Mouse (Mus musculus): ENCODE results near the gene Dab2ip. TPM values are rescaled to one million over a fixed set of nuclear protein-coding genes. Genes with fewer than 3 reads are reported as not detected.

Gene Dab2ip
- polyA plus RNA-seq, 1 experiment from 2014 or later = 41.4 TPM

DNA sequence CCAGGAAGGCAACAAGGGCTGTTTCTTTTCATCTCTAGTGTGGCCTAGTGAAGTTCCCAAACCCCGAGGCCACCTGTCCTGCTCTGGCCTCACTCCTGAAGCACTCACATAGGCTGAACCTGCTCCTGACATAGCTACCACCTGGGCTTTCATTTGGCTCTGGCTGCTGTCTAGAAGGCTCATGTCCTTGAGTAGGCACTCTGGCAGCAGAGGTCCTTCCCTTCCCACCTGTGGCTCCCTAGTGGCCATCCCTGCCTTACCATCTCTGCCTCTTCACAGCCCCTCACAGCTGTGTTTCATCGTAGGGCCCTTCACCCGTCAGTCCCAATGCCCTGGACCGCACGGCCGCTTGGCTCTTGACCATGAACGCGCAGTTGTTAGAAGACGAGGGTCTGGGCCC, 162.9 kb downstream of the Dab2ip start:
- no peak for TF ChIP-seq CTCF (IDR thresholded peaks at IDR 0.05; ENCODE audit: low read depth)
- 84% methylated on average over 9 of the region's 9 CpGs for WGBS

DNA sequence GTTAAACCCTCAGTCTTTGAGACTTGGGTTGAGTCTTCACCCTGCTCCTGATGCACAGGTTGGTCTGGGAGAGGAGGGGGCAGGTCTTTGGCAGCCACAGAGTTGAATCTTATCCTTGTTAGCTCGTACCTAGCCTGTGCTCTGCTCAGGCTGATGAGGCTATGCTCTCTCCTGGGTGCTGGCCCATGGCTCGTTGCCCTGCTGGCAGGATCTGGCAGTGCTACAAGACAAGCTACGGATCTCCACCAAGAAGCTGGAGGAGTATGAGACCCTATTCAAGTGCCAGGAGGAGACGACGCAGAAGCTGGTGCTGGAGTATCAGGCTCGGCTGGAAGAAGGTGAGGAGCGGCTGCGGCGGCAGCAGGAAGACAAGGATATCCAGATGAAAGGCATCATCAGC, 164.8 kb downstream of the Dab2ip start:
- no peak for DNase-seq (ENCODE audit: low spot score)
- no peak for ATAC-seq (replicated peaks; ENCODE audit: low FRiP score, low read depth)
- 90% methylated on average over 9 of the region's 9 CpGs for WGBS
- no peak overlapping the region for H3K4me2 ChIP-seq (ENCODE audit: low read length)
- H3K4me3 ChIP-seq (replicated peaks; ENCODE audit: low read depth, low read length) = no peak overlapping the region
- peaks cover 81% of the 10 kb centered on the region for H3K36me3 ChIP-seq (ENCODE audit: insufficient read depth, low read length)
- H3K9ac ChIP-seq (ENCODE audit: low read depth, low read length) = no peak overlapping the region
- no peaks in the 10 kb centered on the region for H3K4me1 ChIP-seq (replicated peaks; ENCODE audit: insufficient read depth, low read length)
- H3K27me3 ChIP-seq (ENCODE audit: insufficient read depth, low read length) = no peaks in the 10 kb centered on the region
- no peak overlapping the region for H3K27ac ChIP-seq
- TF ChIP-seq CTCF (IDR thresholded peaks at IDR 0.05; ENCODE audit: low read depth) = no peak
- no peaks in the 10 kb centered on the region for H3K9me3 ChIP-seq (replicated peaks; ENCODE audit: low read length)

More for the DNA sequence above, 162.9 kb downstream of the Dab2ip start:
- H3K4me2 ChIP-seq (ENCODE audit: low read length) = no peak overlapping the region
- H3K27ac ChIP-seq = no peak overlapping the region
- H3K4me1 ChIP-seq (replicated peaks; ENCODE audit: insufficient read depth, low read length) = no peaks in the 10 kb centered on the region
- ATAC-seq (replicated peaks; ENCODE audit: low FRiP score, low read depth) = no peak
- no peaks in the 10 kb centered on the region for H3K9me3 ChIP-seq (replicated peaks; ENCODE audit: low read length)
- no peaks in the 10 kb centered on the region for H3K27me3 ChIP-seq (ENCODE audit: insufficient read depth, low read length)
- H3K9ac ChIP-seq (ENCODE audit: low read depth, low read length) = no peak overlapping the region
- H3K4me3 ChIP-seq (replicated peaks; ENCODE audit: low read depth, low read length) = no peak overlapping the region
- no peak for DNase-seq (ENCODE audit: low spot score)
- peaks cover 82% of the 10 kb centered on the region for H3K36me3 ChIP-seq (ENCODE audit: insufficient read depth, low read length)

DNA sequence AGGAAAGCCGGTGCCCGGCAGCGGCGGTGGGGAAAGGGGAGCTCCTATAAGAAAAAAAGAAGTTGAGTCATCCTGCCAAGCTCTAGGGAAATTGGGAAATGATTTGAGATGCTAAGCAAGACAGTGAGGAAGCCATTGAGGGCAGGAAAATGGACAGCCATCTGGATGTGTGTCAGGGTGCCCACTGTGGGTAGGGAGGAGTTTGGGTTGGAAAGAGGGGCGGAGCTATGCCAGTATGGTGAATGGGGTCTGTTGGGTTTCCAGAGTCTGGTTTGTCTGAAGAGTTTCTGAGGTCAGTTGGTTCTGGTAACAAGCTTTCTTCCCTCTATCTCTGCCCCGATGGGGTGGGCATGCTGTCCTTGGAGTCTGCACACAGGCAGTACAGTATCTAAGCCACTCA, 165.2 kb downstream of the Dab2ip start:
- no peak overlapping the region for H3K4me2 ChIP-seq (ENCODE audit: low read length)
- peaks cover 82% of the 10 kb centered on the region for H3K36me3 ChIP-seq (ENCODE audit: insufficient read depth, low read length)
- no peak overlapping the region for H3K4me3 ChIP-seq (replicated peaks; ENCODE audit: low read depth, low read length)
- 98% methylated on average over 6 of the region's 6 CpGs for WGBS
- H3K27ac ChIP-seq = no peak overlapping the region
- H3K9ac ChIP-seq (ENCODE audit: low read depth, low read length) = no peak overlapping the region
- peaks cover 3% of the 10 kb centered on the region; the same call in 1 of the 2 replicates for H3K4me1 ChIP-seq (replicated peaks; ENCODE audit: insufficient read depth, low read length)
- DNase-seq (ENCODE audit: low spot score) (no peak), ATAC-seq (replicated peaks; ENCODE audit: low FRiP score, low read depth) (no peak)
- TF ChIP-seq CTCF (IDR thresholded peaks at IDR 0.05; ENCODE audit: low read depth) = no peak
- no peaks in the 10 kb centered on the region for H3K9me3 ChIP-seq (replicated peaks; ENCODE audit: low read length)
- no peaks in the 10 kb centered on the region for H3K27me3 ChIP-seq (ENCODE audit: insufficient read depth, low read length)

DNA sequence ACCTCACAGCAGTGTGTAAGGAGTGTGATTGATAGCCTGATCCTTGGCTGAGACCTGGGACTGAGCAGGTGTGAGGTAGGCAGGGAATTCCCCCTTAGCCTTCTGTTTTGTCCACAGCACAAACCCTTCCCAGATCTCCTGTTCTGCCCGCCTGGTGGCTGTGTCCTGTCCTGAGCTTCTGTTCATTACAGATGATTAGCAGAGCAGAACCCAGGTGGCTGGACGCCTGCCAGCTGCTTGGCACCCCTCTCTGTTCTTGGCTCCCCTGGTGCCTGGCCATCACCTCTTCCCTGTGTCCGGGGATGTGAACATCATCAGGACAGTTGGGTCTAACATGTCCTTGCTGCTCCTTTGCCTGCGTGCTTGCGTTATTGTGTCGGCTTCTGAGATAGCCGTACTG, 165.6 kb downstream of the Dab2ip start:
- Histone ChIP-seq H3K4me3 (replicated peaks; ENCODE audit: low read depth, low read length) (no peak overlapping the region), H3K4me2 (ENCODE audit: low read length) (no peak overlapping the region), H3K4me1 (replicated peaks; ENCODE audit: insufficient read depth, low read length) (peaks cover 6% of the 10 kb centered on the region; the same call in 1 of the 2 replicates), H3K9ac (ENCODE audit: low read depth, low read length) (no peak overlapping the region), H3K27ac (no peak overlapping the region), H3K36me3 (ENCODE audit: insufficient read depth, low read length) (peaks cover 79% of the 10 kb centered on the region), H3K9me3 (replicated peaks; ENCODE audit: low read length) (no peaks in the 10 kb centered on the region), H3K27me3 (ENCODE audit: insufficient read depth, low read length) (no peaks in the 10 kb centered on the region)
- no peak for TF ChIP-seq CTCF (IDR thresholded peaks at IDR 0.05; ENCODE audit: low read depth)
- WGBS = 76% methylated on average over 7 of the region's 7 CpGs
- DNase-seq (ENCODE audit: low spot score) (no peak), ATAC-seq (replicated peaks; ENCODE audit: low FRiP score, low read depth) (no peak)

DNA sequence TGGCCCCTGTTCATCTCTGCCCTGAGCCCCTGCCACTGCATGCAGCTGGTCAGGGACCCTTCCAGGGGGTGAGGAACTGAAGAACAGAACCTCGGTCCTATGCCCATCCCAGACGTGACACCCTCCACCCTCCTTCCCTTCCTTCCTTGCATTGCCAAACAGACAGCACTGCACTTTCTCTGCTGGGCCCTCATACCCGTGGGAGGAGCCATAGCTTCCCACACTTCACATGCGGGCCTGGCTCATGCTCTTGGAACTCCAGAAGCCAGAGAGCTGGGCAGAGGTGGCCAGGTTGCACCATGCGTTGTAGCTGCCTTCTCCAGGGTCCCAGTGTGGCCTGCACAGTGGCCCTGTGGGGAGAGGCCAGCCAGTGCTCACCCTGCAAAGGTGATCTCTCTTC, 170.6 kb downstream of the Dab2ip start:
- H3K4me2 ChIP-seq (ENCODE audit: low read length) = no peak overlapping the region
- H3K4me1 ChIP-seq (replicated peaks; ENCODE audit: insufficient read depth, low read length) = peaks cover 12% of the 10 kb centered on the region; the same call in 1 of the 2 replicates
- no peak overlapping the region for H3K9ac ChIP-seq (ENCODE audit: low read depth, low read length)
- TF ChIP-seq CTCF (IDR thresholded peaks at IDR 0.05; ENCODE audit: low read depth) = no peak
- no peak overlapping the region for H3K4me3 ChIP-seq (replicated peaks; ENCODE audit: low read depth, low read length)
- peaks cover 32% of the 10 kb centered on the region for H3K36me3 ChIP-seq (ENCODE audit: insufficient read depth, low read length)
- DNase-seq (ENCODE audit: low spot score) = no peak
- ATAC-seq (replicated peaks; ENCODE audit: low FRiP score, low read depth) = no peak
- no peaks in the 10 kb centered on the region for H3K27me3 ChIP-seq (ENCODE audit: insufficient read depth, low read length)
- H3K27ac ChIP-seq = no peak overlapping the region
- H3K9me3 ChIP-seq (replicated peaks; ENCODE audit: low read length) = no peaks in the 10 kb centered on the region
- 16% methylated on average over 5 of the region's 5 CpGs for WGBS

DNA sequence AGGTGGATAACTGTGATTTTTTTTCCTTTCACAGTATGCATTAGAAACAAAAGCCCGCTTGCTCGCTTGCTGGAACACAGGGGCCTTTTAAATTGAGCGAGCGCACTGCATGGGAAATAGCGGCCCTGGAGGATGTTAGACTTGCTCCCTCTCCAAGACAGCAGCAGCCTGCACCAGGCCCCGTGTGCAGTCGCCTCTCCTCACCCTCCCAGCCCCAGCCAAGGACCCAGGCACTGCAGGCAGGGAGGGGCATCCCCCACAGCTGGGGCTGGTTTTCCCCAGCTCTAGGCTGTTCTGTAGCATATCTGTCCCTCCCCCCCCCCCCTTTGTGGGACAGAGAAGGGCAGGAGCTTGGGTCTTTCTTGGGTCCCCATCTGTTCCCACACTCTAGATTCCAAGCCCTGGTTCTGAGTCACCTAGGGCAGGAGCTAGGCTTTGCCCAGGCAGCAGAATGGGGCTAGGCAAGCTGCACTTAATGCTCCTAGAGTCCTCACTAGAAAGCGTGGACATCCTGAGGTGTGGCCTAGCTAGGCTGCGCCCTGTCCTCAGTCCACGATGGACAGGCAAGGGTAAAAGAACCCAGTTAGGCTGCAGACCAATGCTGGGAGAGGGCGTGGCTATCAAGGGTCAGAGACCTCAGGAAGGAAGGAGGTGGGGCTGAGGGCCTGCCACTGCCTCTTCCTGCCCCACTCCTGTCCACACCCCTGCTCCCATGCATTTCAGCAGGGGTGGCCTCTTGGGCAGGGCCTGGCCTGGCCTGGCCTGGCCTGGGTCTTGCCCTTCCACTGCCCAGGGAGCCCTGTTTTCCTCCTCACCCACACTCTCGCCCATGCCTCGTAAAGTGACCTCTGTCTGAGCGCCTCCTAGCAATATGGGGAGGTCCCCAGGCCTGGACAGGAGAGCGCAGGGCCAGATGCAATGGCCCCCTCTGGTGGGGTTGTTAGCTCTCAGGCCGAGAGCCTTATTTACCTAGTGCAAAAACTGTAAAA, 171.3 kb downstream of the Dab2ip start:
- DNase-seq (ENCODE audit: low spot score) (peak; percentile 78), ATAC-seq (replicated peaks; ENCODE audit: low FRiP score, low read depth) (peak; percentile 71)
- Histone ChIP-seq H3K4me1 (replicated peaks; ENCODE audit: insufficient read depth, low read length) (peaks cover 12% of the 10 kb centered on the region; the same call in 1 of the 2 replicates), H3K27ac (0 out of 2 replicates have a peak overlapping the region, but pooled peaks have one; percentile 28), H3K9me3 (replicated peaks; ENCODE audit: low read length) (no peaks in the 10 kb centered on the region), H3K9ac (ENCODE audit: low read depth, low read length) (no peak overlapping the region), H3K36me3 (ENCODE audit: insufficient read depth, low read length) (peaks cover 29% of the 10 kb centered on the region), H3K27me3 (ENCODE audit: insufficient read depth, low read length) (no peaks in the 10 kb centered on the region), H3K4me2 (ENCODE audit: low read length) (no peak overlapping the region), H3K4me3 (replicated peaks; ENCODE audit: low read depth, low read length) (no peak overlapping the region)
- WGBS = 39% methylated on average over 16 of the region's 16 CpGs
- peak; percentile 65 for TF ChIP-seq CTCF (IDR thresholded peaks at IDR 0.05; ENCODE audit: low read depth)

Measured in kidney, postnatal 0 days (tissue).